Mouse (Mus musculus): ENCODE measurements around the gene Tmem219. TPM values are rescaled to one million over a fixed set of nuclear protein-coding genes. Genes with fewer than 3 reads are reported as not detected.

Tmem219 gene
- polyA plus RNA-seq, 1 experiment from 2014 or later, result 51.9 TPM

GRCm38 (mm10) chr7:126850161-126850560 is 72.6 kb downstream of the Tmem219 start:
- Histone ChIP-seq H3K36me3 (ENCODE audit: insufficient read depth, low read length) (peaks cover 23% of the 10 kb centered on the region), H3K4me2 (ENCODE audit: low read length) (no peak overlapping the region), H3K9me3 (replicated peaks; ENCODE audit: low read length) (no peaks in the 10 kb centered on the region), H3K27ac (no peak overlapping the region), H3K9ac (ENCODE audit: low read depth, low read length) (no peak overlapping the region), H3K27me3 (ENCODE audit: insufficient read depth, low read length) (peaks cover 10% of the 10 kb centered on the region; the same call in 1 of the 2 replicates), H3K4me1 (replicated peaks; ENCODE audit: insufficient read depth, low read length) (0 out of 2 replicates have a peak, but pooled peaks cover 9% of the 10 kb centered on the region), H3K4me3 (replicated peaks; ENCODE audit: low read depth, low read length) (no peak overlapping the region)
- TF ChIP-seq CTCF (IDR thresholded peaks at IDR 0.05; ENCODE audit: low read depth), result no peak
- WGBS, result 87% methylated on average over 6 of the region's 6 CpGs
- DNase-seq (ENCODE audit: low spot score), result no peak
- ATAC-seq (replicated peaks; ENCODE audit: low FRiP score, low read depth), result no peak

- Histone ChIP-seq H3K36me3 (ENCODE audit: insufficient read depth, low read length) (peaks cover 16% of the 10 kb centered on the region), H3K4me3 (replicated peaks; ENCODE audit: low read depth, low read length) (peak overlapping the region; percentile 59; the same call in 1 of the 2 replicates), H3K9ac (ENCODE audit: low read depth, low read length) (no peak overlapping the region), H3K9me3 (replicated peaks; ENCODE audit: low read length) (no peaks in the 10 kb centered on the region), H3K4me1 (replicated peaks; ENCODE audit: insufficient read depth, low read length) (0 out of 2 replicates have a peak, but pooled peaks cover 9% of the 10 kb centered on the region), H3K27me3 (ENCODE audit: insufficient read depth, low read length) (peaks cover 10% of the 10 kb centered on the region; the same call in 1 of the 2 replicates), H3K4me2 (ENCODE audit: low read length) (peak overlapping the region; percentile 99), H3K27ac (no peak overlapping the region)
- no peak for TF ChIP-seq CTCF (IDR thresholded peaks at IDR 0.05; ENCODE audit: low read depth)
- ATAC-seq (replicated peaks; ENCODE audit: low FRiP score, low read depth) (no peak), DNase-seq (ENCODE audit: low spot score) (no peak)
- WGBS, result 13% methylated on average over 10 of the region's 10 CpGs
Observed at GRCm38 (mm10) chr7:126848794-126849193, 73.9 kb downstream of the Tmem219 start.

GRCm38 (mm10) chr7:126847421-126848398 is 75.0 kb downstream of the Tmem219 start:
- Histone ChIP-seq H3K4me2 (ENCODE audit: low read length) (peak overlapping the region; percentile 99), H3K4me1 (replicated peaks; ENCODE audit: insufficient read depth, low read length) (0 out of 2 replicates have a peak, but pooled peaks cover 9% of the 10 kb centered on the region), H3K27me3 (ENCODE audit: insufficient read depth, low read length) (peaks cover 10% of the 10 kb centered on the region; the same call in 1 of the 2 replicates), H3K36me3 (ENCODE audit: insufficient read depth, low read length) (peaks cover 7% of the 10 kb centered on the region), H3K27ac (no peak overlapping the region), H3K4me3 (replicated peaks; ENCODE audit: low read depth, low read length) (peak overlapping the region; percentile 59), H3K9ac (ENCODE audit: low read depth, low read length) (peak overlapping the region; percentile 62), H3K9me3 (replicated peaks; ENCODE audit: low read length) (no peaks in the 10 kb centered on the region)
- ATAC-seq (replicated peaks; ENCODE audit: low FRiP score, low read depth), result peak; percentile 22; the same call in 1 of the 2 replicates
- 1% methylated on average over 60 of the region's 74 CpGs for WGBS
- DNase-seq (ENCODE audit: low spot score), result no peak
- TF ChIP-seq CTCF (IDR thresholded peaks at IDR 0.05; ENCODE audit: low read depth), result no peak

DNA sequence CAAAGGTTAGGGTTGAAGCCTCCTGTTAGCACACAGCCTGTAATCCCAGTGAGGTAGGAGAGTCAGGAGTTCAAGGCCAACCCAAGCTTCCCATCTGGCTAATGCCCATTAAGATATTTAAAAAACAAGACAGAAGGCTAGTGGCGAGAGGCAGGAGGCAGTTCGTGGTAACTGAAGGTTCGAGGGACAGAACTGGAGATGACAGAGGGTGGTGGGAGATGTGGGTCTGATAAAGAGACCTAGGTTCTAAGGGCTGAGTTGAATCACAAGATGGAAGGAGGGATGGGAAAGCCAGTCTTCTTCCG is 75.6 kb downstream of the Tmem219 start, which contains the start of gene Doc2a:
Gene Doc2a (plus strand): TSS at position 301 of the 305 bp plus-strand sequence.
- peaks cover under 1% of the 10 kb centered on the region; the same call in 1 of the 2 replicates for H3K36me3 ChIP-seq (ENCODE audit: insufficient read depth, low read length)
- ATAC-seq (replicated peaks; ENCODE audit: low FRiP score, low read depth) (no peak), DNase-seq (ENCODE audit: low spot score) (no peak)
- 32% methylated on average over 4 of the region's 4 CpGs for WGBS
- no peak within 1 kb of the TSS for H3K27ac ChIP-seq
- 0 out of 2 replicates have a peak, but pooled peaks cover 9% of the 10 kb centered on the region for H3K4me1 ChIP-seq (replicated peaks; ENCODE audit: insufficient read depth, low read length)
- no peaks in the 10 kb centered on the region for H3K9me3 ChIP-seq (replicated peaks; ENCODE audit: low read length)
- peaks cover 10% of the 10 kb centered on the region; the same call in 1 of the 2 replicates for H3K27me3 ChIP-seq (ENCODE audit: insufficient read depth, low read length)
- H3K9ac ChIP-seq (ENCODE audit: low read depth, low read length), result peak within 1 kb of the TSS; percentile 62
- no peak for TF ChIP-seq CTCF (IDR thresholded peaks at IDR 0.05; ENCODE audit: low read depth)
- peak within 1 kb of the TSS; percentile 99 for H3K4me2 ChIP-seq (ENCODE audit: low read length)
- H3K4me3 ChIP-seq (replicated peaks; ENCODE audit: low read depth, low read length), result peak within 1 kb of the TSS; percentile 59

GRCm38 (mm10) chr7:126845516-126845915 is 77.2 kb downstream of the Tmem219 start:
- ATAC-seq (replicated peaks; ENCODE audit: low FRiP score, low read depth) (no peak), DNase-seq (ENCODE audit: low spot score) (no peak)
- H3K4me1 ChIP-seq (replicated peaks; ENCODE audit: insufficient read depth, low read length), result 0 out of 2 replicates have a peak, but pooled peaks cover 6% of the 10 kb centered on the region
- H3K36me3 ChIP-seq (ENCODE audit: insufficient read depth, low read length), result no peaks in the 10 kb centered on the region
- H3K9ac ChIP-seq (ENCODE audit: low read depth, low read length), result no peak overlapping the region
- H3K9me3 ChIP-seq (replicated peaks; ENCODE audit: low read length), result no peaks in the 10 kb centered on the region
- H3K4me3 ChIP-seq (replicated peaks; ENCODE audit: low read depth, low read length), result no peak overlapping the region
- no peak overlapping the region for H3K4me2 ChIP-seq (ENCODE audit: low read length)
- no peak overlapping the region for H3K27ac ChIP-seq
- H3K27me3 ChIP-seq (ENCODE audit: insufficient read depth, low read length), result peaks cover 10% of the 10 kb centered on the region; the same call in 1 of the 2 replicates
- 79% methylated on average over 2 of the region's 2 CpGs for WGBS
- no peak for TF ChIP-seq CTCF (IDR thresholded peaks at IDR 0.05; ENCODE audit: low read depth)

DNA sequence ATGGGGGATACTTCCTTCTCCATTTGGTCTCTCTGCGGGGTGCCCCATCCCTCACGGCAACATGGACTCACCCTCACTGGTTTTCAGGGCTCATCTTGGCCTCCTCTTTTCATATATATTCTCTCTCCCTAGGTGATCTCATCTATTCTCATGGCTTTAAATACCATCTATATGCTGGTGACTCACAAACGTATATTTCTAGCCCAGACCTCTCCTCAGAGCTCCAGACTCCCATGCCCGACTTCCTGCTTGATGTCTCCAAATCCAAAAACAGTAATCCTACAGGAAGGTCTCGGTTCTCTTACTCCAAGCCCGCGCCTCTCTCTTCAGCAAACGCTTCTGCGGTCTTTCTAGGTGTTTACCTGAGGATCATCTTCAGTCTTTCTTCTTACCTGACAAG is 79.4 kb downstream of the Tmem219 start:
- 80% methylated on average over 9 of the region's 9 CpGs for WGBS
- no peak for ATAC-seq (replicated peaks; ENCODE audit: low FRiP score, low read depth)

More for the DNA sequence above, 79.4 kb downstream of the Tmem219 start:
- no peak for DNase-seq (ENCODE audit: low spot score)
- Histone ChIP-seq H3K27ac (no peak overlapping the region), H3K27me3 (ENCODE audit: insufficient read depth, low read length) (peaks cover 6% of the 10 kb centered on the region; the same call in 1 of the 2 replicates), H3K9ac (ENCODE audit: low read depth, low read length) (no peak overlapping the region), H3K4me3 (replicated peaks; ENCODE audit: low read depth, low read length) (no peak overlapping the region), H3K4me2 (ENCODE audit: low read length) (no peak overlapping the region), H3K36me3 (ENCODE audit: insufficient read depth, low read length) (no peaks in the 10 kb centered on the region), H3K9me3 (replicated peaks; ENCODE audit: low read length) (no peaks in the 10 kb centered on the region), H3K4me1 (replicated peaks; ENCODE audit: insufficient read depth, low read length) (0 out of 2 replicates have a peak, but pooled peaks cover 6% of the 10 kb centered on the region)
- no peak for TF ChIP-seq CTCF (IDR thresholded peaks at IDR 0.05; ENCODE audit: low read depth)

Other genes starting within 250 kb of the Tmem219 start
- 13.4 and 17.3 TPM in 2 replicates for gene Sult1a1, start 246.5 kb downstream of the Tmem219 start, polyA plus RNA-seq (2015; fragmentation: Nextera tagmentation; extraction: Ambion mirVana)
- gene Bola2, start 227.5 kb downstream of the Tmem219 start, polyA plus RNA-seq (2015; fragmentation: Nextera tagmentation; extraction: Ambion mirVana), result 140 and 145 TPM in 2 replicates
- gene Slx1b, start 227.1 kb downstream of the Tmem219 start, polyA plus RNA-seq (2015; fragmentation: Nextera tagmentation; extraction: Ambion mirVana), result 7.1 and 9.0 TPM in 2 replicates
- 13.1 and 14.6 TPM in 2 replicates for gene Coro1a, start 215.1 kb downstream of the Tmem219 start, polyA plus RNA-seq (2015; fragmentation: Nextera tagmentation; extraction: Ambion mirVana)
- gene Mapk3, start 163.3 kb downstream of the Tmem219 start, polyA plus RNA-seq (2015; fragmentation: Nextera tagmentation; extraction: Ambion mirVana), result 63.0 and 66.1 TPM in 2 replicates
- 3.7 and 6.4 TPM in 2 replicates for gene Gdpd3, start 156.6 kb downstream of the Tmem219 start, polyA plus RNA-seq (2015; fragmentation: Nextera tagmentation; extraction: Ambion mirVana)
- 158 and 188 TPM in 2 replicates for gene Ypel3, start 146.0 kb downstream of the Tmem219 start, polyA plus RNA-seq (2015; fragmentation: Nextera tagmentation; extraction: Ambion mirVana)
- 0.21 and 0.26 TPM in 2 replicates for gene Tbx6, start 141.4 kb downstream of the Tmem219 start, polyA plus RNA-seq (2015; fragmentation: Nextera tagmentation; extraction: Ambion mirVana)
- 189 and 192 TPM in 2 replicates for gene Ppp4c, start 130.4 kb downstream of the Tmem219 start, polyA plus RNA-seq (2015; fragmentation: Nextera tagmentation; extraction: Ambion mirVana)
- gene Fam57b, start 125.2 kb downstream of the Tmem219 start, polyA plus RNA-seq (2015; fragmentation: Nextera tagmentation; extraction: Ambion mirVana), result 0.11 and 0.14 TPM in 2 replicates
- 0.37 TPM in 1 of 2 replicates, not detected in the other for gene 4930451I11Rik, start 91.3 kb downstream of the Tmem219 start, polyA plus RNA-seq (2015; fragmentation: Nextera tagmentation; extraction: Ambion mirVana)
- 7.6 and 7.7 TPM in 2 replicates for gene Doc2a, start 75.5 kb downstream of the Tmem219 start, polyA plus RNA-seq (2015; fragmentation: Nextera tagmentation; extraction: Ambion mirVana)
- 16.3 and 20.5 TPM in 2 replicates for gene Hirip3, start 60.9 kb downstream of the Tmem219 start, polyA plus RNA-seq (2015; fragmentation: Nextera tagmentation; extraction: Ambion mirVana)
- gene Ino80e, start 60.5 kb downstream of the Tmem219 start, polyA plus RNA-seq (2015; fragmentation: Nextera tagmentation; extraction: Ambion mirVana), result 67.1 and 68.7 TPM in 2 replicates
- gene Taok2, start 38.2 kb downstream of the Tmem219 start, polyA plus RNA-seq (2015; fragmentation: Nextera tagmentation; extraction: Ambion mirVana), result 26.2 and 30.0 TPM in 2 replicates
- gene Kctd13, start 6.0 kb upstream of the Tmem219 start, polyA plus RNA-seq (2015; fragmentation: Nextera tagmentation; extraction: Ambion mirVana), result 15.7 and 17.3 TPM in 2 replicates
- 0.13 TPM in 1 of 2 replicates, not detected in the other for gene Asphd1, start 26.7 kb upstream of the Tmem219 start, polyA plus RNA-seq (2015; fragmentation: Nextera tagmentation; extraction: Ambion mirVana)
- 1.2 and 1.7 TPM in 2 replicates for gene Sez6l2, start 27.6 kb upstream of the Tmem219 start, polyA plus RNA-seq (2015; fragmentation: Nextera tagmentation; extraction: Ambion mirVana)
- 118 and 120 TPM in 2 replicates for gene Cdipt, start 53.0 kb upstream of the Tmem219 start, polyA plus RNA-seq (2015; fragmentation: Nextera tagmentation; extraction: Ambion mirVana)
- gene Cdiptos, start 53.2 kb upstream of the Tmem219 start, polyA plus RNA-seq (2015; fragmentation: Nextera tagmentation; extraction: Ambion mirVana), result 1.6 and 2.8 TPM in 2 replicates
- gene Mvp, start 91.7 kb upstream of the Tmem219 start, polyA plus RNA-seq (2015; fragmentation: Nextera tagmentation; extraction: Ambion mirVana), result 27.5 and 28.9 TPM in 2 replicates
- gene Pagr1b, start 93.6 kb upstream of the Tmem219 start, polyA plus RNA-seq (2015; fragmentation: Nextera tagmentation; extraction: Ambion mirVana), result 0.21 and 0.65 TPM in 2 replicates
- 19.4 and 25.0 TPM in 2 replicates for gene Pagr1a, start 94.4 kb upstream of the Tmem219 start, polyA plus RNA-seq (2015; fragmentation: Nextera tagmentation; extraction: Ambion mirVana)
- 44.2 and 53.8 TPM in 2 replicates for gene Gm42742, start 98.2 kb upstream of the Tmem219 start, polyA plus RNA-seq (2015; fragmentation: Nextera tagmentation; extraction: Ambion mirVana)
- 2.5 and 2.7 TPM in 2 replicates for gene Prrt2, start 98.3 kb upstream of the Tmem219 start, polyA plus RNA-seq (2015; fragmentation: Nextera tagmentation; extraction: Ambion mirVana)
- gene Maz, start 104.1 kb upstream of the Tmem219 start, polyA plus RNA-seq (2015; fragmentation: Nextera tagmentation; extraction: Ambion mirVana), result 50.3 and 58.7 TPM in 2 replicates
- gene Kif22, start 119.6 kb upstream of the Tmem219 start, polyA plus RNA-seq (2015; fragmentation: Nextera tagmentation; extraction: Ambion mirVana), result 51.7 and 57.2 TPM in 2 replicates
- not detected in 2 replicates for gene Zg16, start 164.4 kb upstream of the Tmem219 start, polyA plus RNA-seq (2015; fragmentation: Nextera tagmentation; extraction: Ambion mirVana)
- 4.0 and 4.3 TPM in 2 replicates for gene AI467606, start 168.4 kb upstream of the Tmem219 start, polyA plus RNA-seq (2015; fragmentation: Nextera tagmentation; extraction: Ambion mirVana)
- 37.4 and 43.7 TPM in 2 replicates for gene Qprt, start 199.3 kb upstream of the Tmem219 start, polyA plus RNA-seq (2015; fragmentation: Nextera tagmentation; extraction: Ambion mirVana)
- 0.28 and 0.33 TPM in 2 replicates for gene Spn, start 214.9 kb upstream of the Tmem219 start, polyA plus RNA-seq (2015; fragmentation: Nextera tagmentation; extraction: Ambion mirVana)